Mouse (Mus musculus) heart, postnatal 14 days (tissue): ENCODE data around the gene Cyfip2. TPM values are rescaled to one million over a fixed set of nuclear protein-coding genes. Genes with fewer than 3 reads are reported as not detected.

Experiments
- DNase-seq, 2 experiments: peaks; one replicate each; pipeline ENCODE4 v3.0.0; 2021 to 2022
- intact Hi-C: fragments of 180-260 bp; cut with DNase I; formaldehyde crosslinking; loops from one replicate; pipeline ENCODE4 v1.15.1; 2025
- total RNA-seq, 2 experiments: library from RNA; stranded (reverse); gene quantifications; 2 replicates each; pipeline ENCODE4 v1.2.3; 2021

The Cyfip2 gene
- total RNA-seq, 2 experiments from 2014 or later: 41.6 to 47.3 TPM

DNA sequence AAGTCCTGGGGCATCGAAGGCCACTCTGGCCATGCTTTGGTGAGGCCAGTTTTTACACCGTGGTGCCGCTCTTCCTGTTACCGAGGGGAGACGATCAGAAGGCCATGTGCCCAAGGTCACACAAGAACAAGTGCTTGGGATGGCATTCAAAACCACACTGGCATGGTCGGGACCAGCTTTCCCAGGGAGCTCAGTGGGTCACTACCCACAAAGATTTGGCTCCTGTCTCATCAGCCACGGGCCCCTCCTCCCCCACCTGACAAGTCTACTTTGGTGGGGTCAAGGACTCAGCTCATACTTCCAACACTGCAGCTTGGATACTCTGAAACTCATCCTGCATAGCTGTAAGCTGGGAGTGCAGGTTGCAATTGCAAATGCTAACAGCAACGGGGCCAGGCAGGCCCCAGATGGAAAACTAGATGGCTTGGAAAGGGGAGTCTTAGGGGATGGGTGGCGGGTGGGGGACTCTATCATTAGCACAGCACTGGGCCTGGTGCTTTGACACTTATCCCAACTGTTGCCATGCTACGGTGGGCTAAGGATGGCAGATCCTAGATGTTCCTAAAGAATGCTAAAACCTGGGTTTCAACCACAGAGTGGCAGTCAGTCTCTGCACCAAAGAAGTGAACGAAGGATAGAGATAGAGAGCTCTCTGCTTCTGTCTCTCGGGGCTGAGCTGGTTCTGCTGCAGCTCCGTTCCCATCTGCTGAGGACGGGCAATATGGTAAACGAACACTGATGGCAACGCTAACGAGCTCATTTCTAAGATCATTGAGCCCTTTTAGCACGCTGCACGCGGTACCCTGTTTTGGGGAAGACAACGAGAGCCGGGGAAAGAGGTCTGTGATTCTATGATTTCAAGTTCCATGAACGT, 67.7 kb downstream of the Cyfip2 start:
- no peak for DNase-seq
- intact Hi-C loops: no loop called here

DNA sequence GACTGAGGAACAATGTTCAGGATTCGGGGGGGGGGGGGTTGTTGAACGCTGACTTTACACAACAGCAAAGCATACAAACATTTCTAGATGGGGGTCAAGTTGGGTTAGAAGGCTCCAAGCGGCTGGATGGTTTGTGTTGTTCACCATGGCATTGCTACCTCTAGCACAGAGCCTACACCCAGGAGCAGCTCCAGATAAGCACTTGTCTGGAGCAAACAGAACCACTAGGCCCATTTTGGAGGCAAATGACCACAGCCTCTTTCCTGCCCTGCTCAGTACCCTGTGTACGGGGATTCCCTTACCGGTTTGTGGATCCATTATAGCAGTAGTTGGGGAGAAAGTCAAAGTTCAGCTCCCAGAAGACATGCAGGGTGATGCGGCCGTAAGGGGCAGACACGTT, 70.7 kb downstream of the Cyfip2 start:
- no peak for DNase-seq

DNA sequence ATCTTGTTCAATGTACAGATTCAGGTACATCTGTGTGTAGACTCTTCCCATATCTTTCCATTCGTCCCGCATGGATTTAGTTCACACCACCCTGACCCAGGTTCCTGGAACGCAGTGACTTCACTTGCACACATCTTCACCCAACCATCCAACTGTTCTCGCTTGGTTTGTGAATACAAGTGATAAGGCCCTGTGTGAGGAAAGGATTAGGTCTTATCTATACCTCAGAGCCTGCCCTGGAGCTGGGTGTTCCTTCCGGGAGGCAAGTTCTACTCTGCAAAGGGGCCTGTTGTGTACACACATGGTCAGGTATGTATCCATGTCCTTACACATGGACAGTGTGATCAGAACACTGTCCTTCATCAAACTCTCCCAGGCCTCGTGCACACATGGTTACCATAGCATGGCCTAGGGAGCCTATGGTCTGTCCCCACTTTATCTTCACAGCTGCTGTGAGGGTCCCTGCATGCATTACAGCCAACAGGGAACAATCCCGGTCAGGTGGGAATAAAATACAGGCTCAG, 71.4 kb downstream of the Cyfip2 start:
- intact Hi-C loops: no loop called here
- no peak for DNase-seq

More for the DNA sequence above, 70.7 kb downstream of the Cyfip2 start:
- intact Hi-C loops: no loop called here

DNA sequence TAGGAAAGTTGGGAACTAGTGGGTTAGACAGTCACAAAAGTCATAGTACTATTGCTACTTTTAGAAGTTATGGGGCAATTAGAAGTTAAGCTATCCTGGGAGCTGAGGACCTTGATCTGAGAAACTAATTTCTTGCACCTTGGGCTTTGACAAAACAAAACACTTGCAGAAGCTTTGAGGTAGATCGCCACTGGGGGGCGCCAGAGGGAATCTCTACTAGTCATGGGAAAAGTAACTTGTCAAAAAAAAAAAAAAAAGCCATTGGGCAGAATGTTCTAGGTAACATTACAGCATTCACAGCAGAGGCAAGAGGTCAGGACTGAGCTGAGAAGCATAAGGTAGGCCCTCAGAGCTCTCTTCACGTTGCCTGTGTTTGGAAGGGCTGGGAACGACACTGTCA, 75.7 kb downstream of the Cyfip2 start:
- intact Hi-C loops: no loop called here
- peak; percentile 53 to 69 for DNase-seq

DNA sequence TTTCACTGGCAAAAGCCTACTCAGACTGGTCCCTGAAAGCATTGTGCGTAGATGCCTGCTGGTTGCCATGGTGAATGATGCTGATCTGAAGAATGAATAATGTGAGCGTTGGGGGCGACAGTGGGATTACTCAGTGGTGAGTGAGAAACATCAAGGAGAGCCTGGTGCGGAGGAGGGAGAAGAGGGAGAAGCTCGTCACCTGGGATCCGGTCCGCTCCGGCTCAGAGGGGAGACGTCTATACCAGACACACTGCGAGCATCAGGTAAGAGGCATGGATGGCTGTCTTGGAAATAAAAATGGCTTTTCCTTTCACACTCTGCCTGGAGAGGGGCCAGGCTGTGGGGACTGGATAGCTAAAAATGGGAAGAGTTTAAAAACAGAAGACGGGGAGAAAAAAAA, 77.3 kb downstream of the Cyfip2 start, which contains the start of gene Fndc9:
TSS of gene Fndc9 (plus strand) at position 198 of the 400 bp plus-strand sequence.
- intact Hi-C loops: no loop called here
- no peak for DNase-seq

DNA sequence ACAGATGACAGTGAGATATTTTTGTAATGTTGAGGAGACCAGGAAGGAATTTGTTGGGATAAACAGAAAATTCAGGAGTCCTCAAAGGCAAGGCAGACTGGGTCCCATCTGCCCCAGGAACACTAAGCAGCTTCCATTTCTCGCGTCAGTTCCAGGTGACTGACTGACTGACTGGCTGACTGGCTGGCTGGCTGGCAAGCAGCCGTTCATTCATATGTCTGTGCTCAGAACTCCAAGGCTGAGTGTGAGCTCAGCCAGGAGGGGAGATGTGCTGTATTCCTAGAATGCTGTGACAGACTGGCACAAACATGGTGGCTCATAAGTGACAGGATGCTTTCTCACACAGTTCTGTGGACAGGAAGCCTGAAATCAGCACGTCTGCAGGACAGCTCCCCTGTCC, 78.7 kb downstream of the Cyfip2 start:
- intact Hi-C loops: no loop called here
- no peak for DNase-seq

DNA sequence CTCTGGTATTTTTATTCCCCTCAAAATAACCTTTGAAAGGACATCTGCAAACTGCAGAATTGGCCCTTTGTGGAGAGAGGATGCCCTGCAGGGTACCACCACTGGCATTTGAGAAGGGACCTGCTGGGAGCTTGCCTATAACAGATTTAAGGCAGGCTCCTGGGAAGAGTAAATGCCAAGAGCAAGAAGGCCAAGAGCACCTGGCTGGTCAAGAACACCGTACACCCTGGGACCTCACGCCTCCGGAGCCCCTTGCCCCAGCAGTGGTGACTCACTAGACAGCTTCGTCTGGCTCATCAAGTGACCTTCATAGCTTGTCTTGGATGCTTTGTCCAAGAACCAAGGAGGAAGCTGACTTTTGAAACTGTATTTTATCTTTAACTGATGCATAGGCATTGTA, 79.9 kb downstream of the Cyfip2 start:
- intact Hi-C loops: no loop called here
- DNase-seq: no peak

DNA sequence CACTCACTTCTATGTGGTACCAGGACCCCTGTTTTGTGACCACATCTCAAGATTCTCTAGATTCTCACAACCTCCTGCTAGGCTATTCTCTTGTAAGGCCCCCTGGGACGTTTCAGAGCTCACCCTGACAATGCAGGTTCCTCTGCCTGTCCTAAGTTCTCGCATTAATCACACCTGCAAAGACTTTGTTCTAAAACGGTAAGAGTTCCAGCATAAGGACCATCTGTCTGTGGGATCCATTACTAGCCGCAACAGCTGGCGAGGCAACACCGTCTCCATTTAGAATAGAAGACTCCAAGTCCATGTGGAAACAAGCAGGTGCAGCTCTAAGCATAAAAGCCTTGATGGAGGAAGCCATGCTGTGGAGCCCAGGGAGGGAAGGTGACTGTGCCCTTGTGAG, 82.5 kb downstream of the Cyfip2 start:
- intact Hi-C loops: no loop called here
- DNase-seq: no peak

DNA sequence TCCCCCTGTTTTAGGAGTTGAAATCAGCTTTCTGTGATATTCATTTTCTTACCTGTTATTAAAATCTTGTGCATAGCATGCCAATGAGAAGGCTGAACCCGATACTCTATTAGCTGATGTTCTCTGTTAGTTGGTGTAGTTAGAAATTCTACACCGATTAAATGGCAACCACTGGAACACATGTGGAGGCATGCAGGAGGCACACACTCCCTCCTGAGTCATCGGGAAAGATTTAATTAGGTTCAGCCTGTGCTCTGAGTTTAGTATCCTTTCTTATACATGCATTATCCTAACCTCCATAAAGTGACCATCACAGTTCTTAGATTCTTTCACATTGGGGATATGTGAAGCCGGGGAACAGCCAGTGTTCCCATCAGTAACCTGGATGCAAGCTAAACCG, 87.3 kb downstream of the Cyfip2 start:
- intact Hi-C loops: no loop called here
- DNase-seq: no peak

DNA sequence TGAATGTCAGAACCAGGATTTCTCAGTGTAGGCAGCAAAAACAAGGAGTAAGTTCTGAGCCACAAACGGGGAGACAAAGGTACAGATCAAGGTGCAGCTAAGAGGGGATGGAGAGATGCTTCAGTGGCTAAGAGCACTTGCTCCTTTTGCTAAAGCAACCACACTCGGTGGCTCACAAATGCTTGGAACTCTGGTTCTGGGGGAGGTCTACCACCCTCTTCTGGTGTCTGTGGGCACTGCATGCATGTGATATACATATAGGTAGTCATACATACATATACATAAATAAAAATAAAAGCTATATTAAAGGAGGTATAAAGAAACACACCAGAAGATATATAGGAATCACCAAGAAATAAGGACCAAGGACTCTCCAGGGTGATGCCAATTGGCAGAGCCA, 89.1 kb downstream of the Cyfip2 start:
- intact Hi-C loops: no loop called here
- DNase-seq: no peak

DNA sequence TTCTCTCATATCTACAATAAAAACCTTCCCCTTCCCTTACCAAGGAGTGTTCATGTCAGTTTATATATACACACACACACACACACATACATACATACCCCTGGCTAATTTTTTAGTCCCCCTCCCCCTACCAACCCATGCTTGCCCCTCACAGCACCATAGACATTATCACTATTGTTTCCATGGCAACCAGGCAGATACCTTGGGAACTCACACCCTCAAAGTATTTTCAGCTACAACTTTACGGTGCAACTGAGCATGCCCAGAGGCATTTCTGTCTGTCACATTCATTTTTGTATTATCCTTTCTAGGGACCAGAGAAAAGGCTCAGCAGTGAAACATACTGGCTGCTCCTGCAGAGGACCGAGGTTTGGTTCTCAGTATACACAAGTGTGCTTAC, 92.4 kb downstream of the Cyfip2 start:
- intact Hi-C loops: no loop called here
- no peak for DNase-seq

DNA sequence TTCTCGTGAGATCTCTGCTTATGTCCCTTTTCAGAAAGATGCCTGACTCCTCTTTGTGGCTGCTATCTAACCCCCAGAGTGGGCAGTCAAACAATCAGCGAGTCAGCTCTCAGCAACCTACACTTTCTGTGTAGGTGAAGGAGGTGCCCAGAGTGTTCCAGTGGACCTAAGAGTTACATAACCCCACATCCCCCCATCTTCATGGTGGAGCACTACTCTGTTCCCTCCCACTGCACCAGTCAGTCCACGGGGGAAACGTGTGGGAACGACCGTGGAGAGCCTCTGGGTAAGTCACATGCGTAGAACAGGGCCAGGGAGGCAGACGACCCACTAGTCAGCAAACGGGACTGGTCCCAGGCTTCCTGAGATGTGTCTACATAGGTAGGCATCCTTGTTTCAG, 93.3 kb downstream of the Cyfip2 start:
- intact Hi-C loops: loop anchor here (5.0 kb wide), 2 partner anchors 92 to 202 kb away; no protein-coding TSS in a partner anchor
- DNase-seq: no peak

DNA sequence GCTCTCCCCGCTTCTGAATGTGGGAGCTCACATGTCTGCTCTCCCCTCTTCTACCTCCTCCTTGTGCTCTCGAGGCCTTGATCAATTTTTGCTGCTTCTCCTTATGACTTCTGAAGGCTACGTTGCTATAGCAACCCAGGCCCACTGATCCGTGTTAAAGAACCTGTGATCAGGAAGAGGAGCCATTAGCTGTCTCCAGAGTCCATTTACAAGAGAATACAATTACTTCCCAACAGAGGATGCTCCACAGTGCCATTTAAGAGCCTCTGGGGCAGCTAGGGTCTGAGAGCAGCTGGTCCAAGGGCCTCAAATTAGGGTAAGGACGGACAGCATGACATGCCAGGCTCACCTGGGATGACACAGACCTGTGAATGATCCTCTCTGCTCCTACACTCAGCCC, 94.1 kb downstream of the Cyfip2 start:
- no peak for DNase-seq
- intact Hi-C loops: loop anchor here (5.0 kb wide), 2 partner anchors 91 to 201 kb away; no protein-coding TSS in a partner anchor

DNA sequence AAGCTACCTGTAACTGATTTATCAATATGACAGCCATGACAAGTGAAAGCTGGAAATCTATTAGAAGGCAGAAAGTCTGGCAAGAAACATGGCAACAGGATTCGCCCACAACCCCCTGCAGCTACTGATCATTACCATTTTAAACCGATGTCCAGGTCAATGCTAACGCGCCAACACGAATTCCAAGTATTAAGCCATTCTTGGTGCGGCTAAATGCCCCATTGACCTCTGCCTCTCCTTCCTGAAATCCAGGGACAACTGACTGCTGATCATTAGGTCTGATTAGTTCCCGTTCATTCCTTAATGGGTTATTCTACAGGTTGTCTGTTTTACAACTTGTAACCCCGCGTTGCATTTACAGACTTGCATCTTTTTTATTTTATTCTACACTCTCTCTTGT, 95.0 kb downstream of the Cyfip2 start:
- intact Hi-C loops: loop anchor here (5.0 kb wide), 2 partner anchors 90 to 200 kb away; no protein-coding TSS in a partner anchor
- DNase-seq: no peak

DNA sequence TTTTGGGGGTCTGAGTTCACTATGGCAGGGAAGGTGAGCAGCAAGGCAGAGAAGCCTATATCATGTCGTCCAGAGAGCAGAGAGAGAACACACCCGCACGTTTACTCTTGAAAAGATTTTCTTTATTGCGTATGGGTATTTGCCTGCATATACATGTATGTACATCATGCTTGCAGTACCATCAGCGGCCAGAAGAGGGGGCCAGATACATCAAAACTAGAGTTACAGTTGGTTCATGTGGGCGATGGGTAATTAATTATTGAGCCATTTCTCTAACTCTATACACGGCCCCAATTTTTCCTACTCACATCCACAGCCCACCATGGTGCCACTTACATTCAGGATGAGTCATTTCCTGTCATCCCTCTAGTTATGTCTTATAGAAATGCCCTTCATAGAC, 96.0 kb downstream of the Cyfip2 start:
- peak in 1 of 2 experiments; percentile 27 for DNase-seq
- intact Hi-C loops: loop anchor here (5.0 kb wide), 2 partner anchors 89 to 199 kb away; no protein-coding TSS in a partner anchor

DNA sequence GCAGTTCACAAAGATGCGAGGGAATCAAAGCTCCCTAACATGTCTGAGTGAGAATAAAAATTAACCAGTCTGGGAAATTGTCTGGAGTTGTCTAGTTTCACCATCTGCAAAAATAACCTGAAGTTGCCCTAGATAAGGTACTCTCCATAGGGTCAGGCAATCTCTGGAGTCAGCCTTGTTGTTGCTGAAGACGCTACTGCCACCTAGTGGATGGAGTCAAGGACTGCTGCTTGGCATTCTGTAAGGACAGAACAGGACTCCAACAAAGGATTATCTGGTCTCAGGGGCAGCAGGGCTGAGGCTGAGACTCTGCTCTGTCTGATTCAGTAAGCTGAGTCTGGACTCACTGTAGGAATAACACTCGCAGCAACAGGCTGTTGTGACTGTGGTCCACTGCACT, 97.3 kb downstream of the Cyfip2 start:
- DNase-seq: peak; percentile 53 to 73
- intact Hi-C loops: loop anchor here (1.0 to 5.0 kb wide), 4 partner anchors 88 to 270 kb away; partner anchors contain the start of gene Gm12166

DNA sequence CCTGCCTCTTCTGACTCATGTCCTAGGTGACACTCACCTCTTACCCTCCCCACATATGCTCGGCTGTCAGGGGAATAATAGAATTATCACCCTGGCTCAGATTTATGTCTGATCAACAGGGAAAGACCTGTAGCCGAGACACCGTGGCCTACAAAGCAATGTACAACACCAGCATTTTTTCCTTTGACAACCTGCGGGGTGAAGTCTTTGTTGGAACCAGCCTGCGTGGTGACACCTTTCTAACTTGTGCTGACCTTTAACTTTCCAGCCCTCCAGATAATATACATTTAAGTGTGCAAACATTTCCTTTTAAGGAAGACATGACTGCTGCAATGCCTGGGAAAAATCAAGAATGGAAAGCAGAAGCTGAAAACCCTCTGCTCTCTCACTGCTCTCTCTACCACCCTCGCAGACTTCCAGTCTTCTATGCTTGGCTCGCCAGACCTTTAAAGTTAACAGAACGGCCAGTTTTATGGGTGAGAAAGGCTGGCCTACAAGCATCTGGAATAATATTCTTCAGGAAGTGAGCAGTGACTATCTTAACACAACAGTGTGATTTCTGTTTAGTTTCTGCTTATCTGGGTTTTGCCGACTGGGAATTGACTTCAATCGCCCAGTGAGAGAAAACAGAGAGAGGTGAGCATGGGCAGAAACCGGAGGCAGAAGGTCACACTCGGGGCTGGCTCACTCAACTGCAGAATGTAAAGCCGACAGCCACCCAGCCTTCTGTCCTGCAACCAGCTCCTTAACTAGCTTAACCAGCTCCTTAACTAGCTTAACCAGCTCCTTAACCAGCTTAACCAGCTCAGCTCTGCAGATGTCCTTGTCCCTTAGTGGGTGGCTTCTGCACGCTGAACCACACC, 98.1 kb downstream of the Cyfip2 start:
- intact Hi-C loops: loop anchor here (1.0 to 5.0 kb wide), 5 partner anchors 62 to 269 kb away; partner anchors contain the start of gene Gm12166
- DNase-seq: peak in 1 of 2 experiments; percentile 13

DNA sequence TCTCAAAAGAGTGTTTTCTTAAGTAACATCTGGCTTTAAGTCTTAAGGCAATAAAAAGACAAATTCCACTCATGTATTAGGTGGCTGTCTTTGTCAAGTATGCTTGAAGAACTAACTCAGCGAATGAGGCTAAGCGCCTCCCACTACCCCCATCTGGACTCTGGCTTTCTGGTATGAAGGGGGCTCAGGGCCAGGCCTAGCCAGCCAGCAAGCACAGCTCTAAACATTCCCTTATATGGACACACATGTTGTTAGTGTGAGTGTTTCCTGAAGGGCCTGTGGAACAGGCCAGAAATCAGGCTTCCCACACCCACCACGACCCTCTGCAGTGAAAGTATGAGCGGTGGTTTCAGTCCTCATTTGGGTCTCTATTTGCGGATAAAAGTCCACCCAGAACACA, 98.8 kb downstream of the Cyfip2 start:
- peak in 1 of 2 experiments; percentile 32 for DNase-seq
- intact Hi-C loops: loop anchor here (5.0 kb wide), 1 partner anchor 62 kb away; no protein-coding TSS in a partner anchor

DNA sequence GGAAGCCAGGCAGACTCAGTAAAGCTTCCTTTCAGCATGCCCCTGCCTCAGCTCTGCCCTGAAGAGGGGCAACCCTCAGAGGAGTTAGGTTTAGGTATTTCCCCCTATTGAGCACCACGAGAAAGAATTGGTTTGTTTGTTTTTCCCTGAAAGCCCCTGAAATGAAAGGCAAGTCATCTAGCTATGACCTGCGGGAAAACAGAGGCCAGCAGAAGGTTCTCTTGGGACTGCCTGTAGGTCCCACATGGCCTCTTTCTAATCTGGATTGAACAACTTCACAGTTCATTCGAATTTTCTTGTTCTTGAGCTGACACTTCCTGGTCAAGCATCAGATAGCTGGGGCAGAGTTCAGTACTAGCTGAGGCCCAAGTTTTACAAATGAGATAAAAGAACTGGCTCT, 100.8 kb downstream of the Cyfip2 start:
- no peak for DNase-seq
- intact Hi-C loops: loop anchor here (5.0 kb wide), 1 partner anchor 60 kb away; no protein-coding TSS in a partner anchor

DNA sequence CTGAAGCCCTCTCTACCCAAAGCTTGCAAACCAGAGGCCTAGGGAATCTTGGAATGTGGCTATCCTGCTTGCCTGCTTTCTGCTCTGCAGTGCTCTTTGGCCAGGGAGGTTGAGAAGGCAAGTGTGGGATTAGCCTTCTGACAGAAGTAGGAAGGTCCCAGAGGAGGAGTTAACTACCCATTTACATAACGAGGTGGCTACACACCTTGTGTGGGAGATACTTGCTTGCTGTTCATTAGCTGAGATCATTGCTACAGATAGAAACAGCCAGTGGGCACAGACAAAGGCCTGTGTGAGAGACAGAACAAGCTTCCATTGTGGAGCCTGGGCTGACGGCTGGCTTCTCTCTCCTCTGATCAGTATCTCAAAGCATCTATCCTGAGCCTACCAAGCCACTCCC, 102.8 kb downstream of the Cyfip2 start:
- intact Hi-C loops: loop anchor here (5.0 kb wide), 1 partner anchor 58 kb away; no protein-coding TSS in a partner anchor
- no peak for DNase-seq
